Mouse (Mus musculus) lung, embryonic 14.5 days (tissue): Measurements from ENCODE around the gene Pcnx4. TPM values are rescaled to one million over a fixed set of nuclear protein-coding genes. Genes with fewer than 3 reads are reported as not detected.

ENCODE experiments used
- ATAC-seq: fragments of 200-750 bp; cut with Nextera tagmentation; 2 replicates; pipeline ENCODE4 v1.8.0; 2017; ENCODE audit warnings: mild to moderate bottlenecking, moderate TSS enrichment, moderate library complexity; ENCODE audit not compliant: insufficient read depth
- DNase-seq: peaks from one replicate; pipeline ENCODE4 v3.0.0-alpha.2; 2015
- H3K27ac ChIP-seq: fragments of 300-500 bp; sonication (generic); 2 replicates; pipeline ENCODE4 v1.5.1; 2014; ENCODE audit warnings: low read depth, mild to moderate bottlenecking, moderate library complexity
- H3K27me3 ChIP-seq: fragments of 300-500 bp; sonication (generic); 2 replicates; pipeline ENCODE4 v1.6.1; 2014; ENCODE audit warnings: low read length, control low read depth; ENCODE audit not compliant: insufficient read depth
- H3K36me3 ChIP-seq: fragments of 300-500 bp; sonication (generic); 2 replicates; pipeline ENCODE4 v1.6.1; 2014; ENCODE audit warnings: control low read depth; ENCODE audit not compliant: insufficient read depth
- H3K4me1 ChIP-seq: fragments of 300-500 bp; sonication (generic); 2 replicates; pipeline ENCODE4 v1.6.1; 2014; ENCODE audit warnings: antibody characterized with exemption, control low read depth; ENCODE audit not compliant: insufficient read depth
- H3K4me2 ChIP-seq: fragments of 300-500 bp; sonication (generic); 2 replicates; pipeline ENCODE4 v1.6.1; 2014; ENCODE audit warnings: mild to moderate bottlenecking
- H3K4me3 ChIP-seq: fragments of 300-500 bp; sonication (generic); 2 replicates; pipeline ENCODE4 v1.5.1; 2014; ENCODE audit warnings: low read depth, low read length
- H3K9ac ChIP-seq: fragments of 300-500 bp; sonication (generic); 2 replicates; pipeline ENCODE4 v1.6.1; 2014
- H3K9me3 ChIP-seq: fragments of 300-500 bp; sonication (generic); 2 replicates; pipeline ENCODE4 v1.6.1; 2016; ENCODE audit warnings: low read depth, low read length, control low read depth
- CTCF ChIP-seq: IDR thresholded peaks from 2 replicates; pipeline ENCODE4 v1.5.1; 2016; ENCODE audit warnings: antibody characterized with exemption, low read depth
- WGBS: fragments of 180-500 bp; shearing (Covaris S2); extraction: QIAGEN DNeasy Blood & Tissue Kit; methylation state at CpG from one replicate; pipeline ENCODE4 v1.1.7; 2014; 5-methylcytosine and 5-hydroxymethylcytosine counted together
- polyA plus RNA-seq: library from polyadenylated mRNA; unstranded; fragments of >200 nt; fragmentation: Nextera tagmentation; extraction: Ambion mirVana; gene quantifications from 2 replicates; pipeline ENCODE4 v1.2.1, GENCODE M21; 2014

The Pcnx4 gene
- polyA plus RNA-seq, 1 experiment from 2014 or later = 10.8 TPM

DNA sequence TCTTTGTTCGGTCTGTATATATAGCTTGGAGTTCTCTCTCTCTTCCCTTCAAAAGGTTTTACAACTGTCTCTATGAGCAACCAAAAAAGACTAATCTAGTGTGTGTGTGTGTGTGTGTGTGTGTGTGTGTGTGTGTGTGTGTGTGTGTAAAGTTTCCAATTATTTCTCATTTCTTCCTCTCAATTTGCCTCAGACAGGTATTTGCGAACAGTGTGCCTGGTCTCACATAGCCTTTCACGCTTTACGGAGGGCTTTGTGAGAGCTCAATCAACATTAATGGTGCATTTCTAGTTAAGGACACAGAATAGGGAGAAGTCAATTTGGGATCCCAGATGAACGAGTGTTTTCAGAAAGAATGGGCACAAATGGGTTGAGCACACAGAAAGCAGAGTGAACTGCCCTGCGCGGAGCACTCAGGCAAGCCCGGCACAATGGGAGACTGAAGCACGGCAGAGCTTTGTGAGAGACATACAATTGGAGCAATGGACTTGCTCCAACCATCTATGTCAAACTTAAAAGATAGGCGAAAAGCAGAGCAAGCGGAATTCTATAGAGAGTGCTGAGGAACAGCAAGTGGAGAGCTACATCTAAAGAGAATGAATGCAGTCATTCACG is 18.0 kb upstream of the Pcnx4 start:
- Histone ChIP-seq H3K27ac (no peak overlapping the region), H3K4me2 (no peak overlapping the region), H3K4me1 (no peaks in the 10 kb centered on the region), H3K36me3 (no peaks in the 10 kb centered on the region), H3K27me3 (no peaks in the 10 kb centered on the region), H3K9me3 (no peaks in the 10 kb centered on the region), H3K9ac (no peak overlapping the region), H3K4me3 (no peak overlapping the region)
- TF ChIP-seq CTCF = no peak
- DNase-seq = no peak
- 82% methylated on average over 12 of the region's 12 CpGs for WGBS
- no peak for ATAC-seq

DNA sequence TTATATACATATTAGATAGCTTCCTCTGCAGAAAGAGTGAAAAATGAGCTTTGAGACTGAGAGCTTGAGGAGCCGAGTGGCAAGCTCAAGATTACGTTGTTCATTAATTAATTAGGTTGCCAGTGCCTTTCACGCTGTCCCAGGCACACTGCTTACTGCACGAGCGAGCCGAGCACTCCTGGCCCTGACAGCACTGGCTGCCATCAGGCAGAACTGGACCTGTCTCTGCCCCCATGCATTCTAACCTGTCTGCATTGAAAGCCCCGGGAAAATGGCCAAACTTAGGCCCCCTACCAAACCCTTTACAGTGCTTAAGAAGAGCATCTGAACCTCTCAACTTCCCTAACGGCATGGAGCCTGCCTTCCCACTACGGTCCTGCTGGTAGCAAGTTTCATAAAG is 16.8 kb upstream of the Pcnx4 start:
- no peak for ATAC-seq
- Histone ChIP-seq H3K9me3 (no peaks in the 10 kb centered on the region), H3K27me3 (no peaks in the 10 kb centered on the region), H3K36me3 (no peaks in the 10 kb centered on the region), H3K4me2 (no peak overlapping the region), H3K4me3 (no peak overlapping the region), H3K9ac (no peak overlapping the region), H3K4me1 (no peaks in the 10 kb centered on the region), H3K27ac (no peak overlapping the region)
- DNase-seq = no peak
- TF ChIP-seq CTCF = no peak
- WGBS = 51% methylated on average over 9 of the region's 9 CpGs

GRCm38 (mm10) chr12:72519855-72520254 is 16.3 kb upstream of the Pcnx4 start:
- ATAC-seq (no peak), DNase-seq (no peak)
- Histone ChIP-seq H3K36me3 (no peaks in the 10 kb centered on the region), H3K4me3 (no peak overlapping the region), H3K4me2 (no peak overlapping the region), H3K9me3 (no peaks in the 10 kb centered on the region), H3K27ac (no peak overlapping the region), H3K9ac (no peak overlapping the region), H3K27me3 (no peaks in the 10 kb centered on the region), H3K4me1 (no peaks in the 10 kb centered on the region)
- WGBS = 48% methylated on average over 5 of the region's 5 CpGs
- no peak for TF ChIP-seq CTCF

DNA sequence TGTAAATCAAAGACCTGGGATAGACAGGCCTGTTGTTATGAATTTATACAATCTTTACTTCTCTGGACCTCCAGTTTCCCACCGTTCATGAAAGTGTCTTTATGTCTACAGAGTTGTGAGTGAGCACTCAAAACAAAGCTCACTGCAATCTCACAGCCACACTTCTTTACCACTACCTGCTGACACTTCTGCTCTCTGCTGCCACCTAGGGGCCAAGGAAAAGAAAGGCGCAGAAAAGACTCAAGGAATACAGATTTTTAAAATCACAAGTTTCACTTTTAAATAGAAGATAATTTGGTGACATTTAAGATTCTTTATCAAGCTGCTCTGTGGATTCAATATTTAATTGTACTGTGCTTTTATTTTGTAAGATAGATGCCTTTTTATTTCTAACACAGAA is 15.5 kb upstream of the Pcnx4 start:
- Histone ChIP-seq H3K9ac (no peak overlapping the region), H3K27ac (no peak overlapping the region), H3K4me2 (no peak overlapping the region), H3K9me3 (no peaks in the 10 kb centered on the region), H3K4me1 (no peaks in the 10 kb centered on the region), H3K4me3 (no peak overlapping the region), H3K27me3 (no peaks in the 10 kb centered on the region), H3K36me3 (no peaks in the 10 kb centered on the region)
- DNase-seq (peak; percentile 85), ATAC-seq (no peak)
- peak; percentile 89 for TF ChIP-seq CTCF
- WGBS = 2% methylated on average over 2 of the region's 2 CpGs

DNA sequence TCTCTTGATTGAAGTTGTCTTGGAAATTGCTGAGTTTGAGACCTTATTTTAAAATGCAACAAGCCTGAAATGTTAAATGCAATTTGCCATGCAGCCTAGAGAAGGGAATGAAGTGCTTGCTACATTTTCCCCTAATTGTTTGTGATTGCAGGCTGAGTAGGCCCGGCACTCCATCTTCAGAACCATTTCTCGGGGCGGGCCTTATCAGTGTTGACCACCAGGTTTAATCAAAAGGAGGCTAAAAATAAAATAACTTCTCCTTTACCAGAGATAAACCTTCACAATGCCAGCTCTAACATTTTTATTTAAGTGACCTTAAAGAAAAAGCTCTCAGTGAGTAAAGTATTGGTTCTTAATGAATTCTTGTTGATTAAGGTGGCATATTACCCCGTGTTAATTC is 10.6 kb upstream of the Pcnx4 start:
- no peak overlapping the region for H3K9ac ChIP-seq
- H3K9me3 ChIP-seq = no peaks in the 10 kb centered on the region
- no peak for TF ChIP-seq CTCF
- no peaks in the 10 kb centered on the region for H3K36me3 ChIP-seq
- no peaks in the 10 kb centered on the region for H3K4me1 ChIP-seq
- no peak overlapping the region for H3K4me3 ChIP-seq
- no peak overlapping the region for H3K4me2 ChIP-seq
- ATAC-seq = no peak
- H3K27ac ChIP-seq = no peak overlapping the region
- H3K27me3 ChIP-seq = no peaks in the 10 kb centered on the region
- DNase-seq = no peak
- 54% methylated on average over 4 of the region's 4 CpGs for WGBS

DNA sequence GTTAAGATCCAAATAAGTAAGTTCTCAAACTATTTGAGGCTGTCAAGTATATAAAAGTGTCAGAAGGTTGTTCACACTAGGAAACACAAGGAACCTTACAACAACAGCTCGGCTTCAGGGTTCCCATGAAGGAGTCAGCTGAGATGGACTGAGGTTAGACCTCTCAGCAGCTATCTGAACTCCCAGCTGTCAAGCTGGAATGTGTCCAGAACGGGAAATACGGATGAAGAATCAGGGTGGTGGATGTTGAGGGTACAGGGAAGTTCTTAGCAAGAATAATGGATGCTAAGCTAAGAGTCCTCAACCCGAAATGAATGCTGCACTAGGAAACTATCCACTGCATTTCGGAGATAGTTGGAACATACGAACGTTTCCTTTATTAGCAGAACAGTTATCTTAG is 3.9 kb upstream of the Pcnx4 start:
- no peaks in the 10 kb centered on the region for H3K4me1 ChIP-seq
- WGBS = 55% methylated on average over 7 of the region's 7 CpGs
- TF ChIP-seq CTCF = no peak
- no peak for DNase-seq
- H3K27me3 ChIP-seq = no peaks in the 10 kb centered on the region
- no peak overlapping the region for H3K4me3 ChIP-seq
- no peaks in the 10 kb centered on the region for H3K36me3 ChIP-seq
- no peaks in the 10 kb centered on the region for H3K9me3 ChIP-seq
- H3K27ac ChIP-seq = no peak overlapping the region
- H3K4me2 ChIP-seq = no peak overlapping the region
- no peak for ATAC-seq
- H3K9ac ChIP-seq = no peak overlapping the region

GRCm38 (mm10) chr12:72533986-72534385 is 2.2 kb upstream of the Pcnx4 start:
- Histone ChIP-seq H3K36me3 (no peaks in the 10 kb centered on the region), H3K4me2 (no peak overlapping the region), H3K9me3 (no peaks in the 10 kb centered on the region), H3K4me3 (no peak overlapping the region), H3K27ac (no peak overlapping the region), H3K4me1 (no peaks in the 10 kb centered on the region), H3K27me3 (no peaks in the 10 kb centered on the region), H3K9ac (no peak overlapping the region)
- ATAC-seq (no peak), DNase-seq (no peak)
- WGBS = 76% methylated on average over 6 of the region's 6 CpGs
- no peak for TF ChIP-seq CTCF
